Mouse (Mus musculus) kidney, adult 18-20 months (tissue): Measurements from ENCODE around the gene Aldh3a2.

Experiments
- DNase-seq: peaks from one replicate; pipeline ENCODE4 v3.0.0; 2021

Gene Aldh3a2

GRCm38 (mm10) chr11:61271612-61272011 lies 4.3 kb upstream of the Aldh3a2 start:
- DNase-seq: no peak

GRCm38 (mm10) chr11:61270406-61270805 lies 3.1 kb upstream of the Aldh3a2 start:
- no peak for DNase-seq

GRCm38 (mm10) chr11:61268626-61269349 lies 1.5 kb upstream of the Aldh3a2 start:
- DNase-seq: no peak

- DNase-seq: no peak
These were observed 3.4 kb downstream of the Aldh3a2 start for GRCm38 (mm10) chr11:61263841-61264240.

GRCm38 (mm10) chr11:61262516-61262915 lies 4.7 kb downstream of the Aldh3a2 start:
- DNase-seq: no peak

- DNase-seq: no peak
These were observed 8.2 kb downstream of the Aldh3a2 start for GRCm38 (mm10) chr11:61259106-61259505.

GRCm38 (mm10) chr11:61252807-61253206 lies 14.5 kb downstream of the Aldh3a2 start:
- DNase-seq: no peak

GRCm38 (mm10) chr11:61251741-61252140 lies 15.5 kb downstream of the Aldh3a2 start:
- DNase-seq: no peak

GRCm38 (mm10) chr11:61244406-61244805 lies 22.9 kb downstream of the Aldh3a2 start:
- DNase-seq: no peak

GRCm38 (mm10) chr11:61236015-61236414 lies 31.2 kb downstream of the Aldh3a2 start:
- no peak for DNase-seq

GRCm38 (mm10) chr11:61234174-61234573 lies 33.1 kb downstream of the Aldh3a2 start:
- DNase-seq: no peak

GRCm38 (mm10) chr11:61231329-61231728 lies 35.9 kb downstream of the Aldh3a2 start:
- peak; percentile 66 for DNase-seq

GRCm38 (mm10) chr11:61228406-61228805 lies 38.9 kb downstream of the Aldh3a2 start:
- no peak for DNase-seq

GRCm38 (mm10) chr11:61227816-61228215 lies 39.4 kb downstream of the Aldh3a2 start:
- no peak for DNase-seq

- no peak for DNase-seq
These were observed 41.3 kb downstream of the Aldh3a2 start for GRCm38 (mm10) chr11:61225941-61226412.

GRCm38 (mm10) chr11:61225511-61225910 lies 41.8 kb downstream of the Aldh3a2 start:
- no peak for DNase-seq

- DNase-seq: no peak
These were observed 42.4 kb downstream of the Aldh3a2 start for GRCm38 (mm10) chr11:61224907-61225306.

GRCm38 (mm10) chr11:61224234-61224744 lies 43.0 kb downstream of the Aldh3a2 start:
- no peak for DNase-seq

GRCm38 (mm10) chr11:61222971-61223745 lies 44.1 kb downstream of the Aldh3a2 start:
- no peak for DNase-seq

- no peak for DNase-seq
These were observed 45.3 kb downstream of the Aldh3a2 start for GRCm38 (mm10) chr11:61222007-61222406.

- no peak for DNase-seq
These were observed 46.9 kb downstream of the Aldh3a2 start for GRCm38 (mm10) chr11:61220156-61220881.

- DNase-seq: no peak
These were observed 51.3 kb downstream of the Aldh3a2 start for GRCm38 (mm10) chr11:61215936-61216335.

- DNase-seq: no peak
These were observed 55.2 kb downstream of the Aldh3a2 start for GRCm38 (mm10) chr11:61212102-61212501.
